Mouse (Mus musculus) lung, postnatal 0 days (tissue): ENCODE measurements around the gene Dusp15.

Source experiments
- CTCF ChIP-seq: IDR thresholded peaks from 2 replicates; pipeline ENCODE4 v1.5.1; 2016; ENCODE audit warnings: antibody characterized with exemption, mild to moderate bottlenecking
- EP300 ChIP-seq: IDR thresholded peaks from 2 replicates; pipeline ENCODE4 v1.6.1; 2016; ENCODE audit warnings: antibody characterized with exemption, mild to moderate bottlenecking, control low read depth

DNA sequence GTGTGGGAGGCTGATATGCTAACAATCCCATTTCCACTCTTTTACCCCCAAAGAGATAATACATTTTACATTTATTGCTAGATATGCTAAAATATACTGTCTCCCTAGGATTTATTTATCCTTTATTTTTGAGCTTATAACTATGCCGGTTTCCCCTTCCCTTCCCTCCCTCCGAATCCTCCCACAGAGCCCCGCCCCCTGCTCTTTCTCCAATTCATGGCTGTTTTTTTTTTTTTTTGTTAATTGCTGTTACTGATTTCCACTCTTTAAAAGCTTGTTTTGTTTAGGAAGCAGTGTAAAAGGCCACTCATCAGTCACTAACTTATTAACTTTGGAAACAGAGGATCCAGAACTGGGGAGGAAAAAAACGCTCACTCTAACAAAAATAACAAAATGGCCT lies 45.5 kb upstream of the Dusp15 start:
- no peak for TF ChIP-seq CTCF
- no peak for TF ChIP-seq EP300
